Mouse (Mus musculus): Measurements from ENCODE around the gene Dnaja4.

DNA sequence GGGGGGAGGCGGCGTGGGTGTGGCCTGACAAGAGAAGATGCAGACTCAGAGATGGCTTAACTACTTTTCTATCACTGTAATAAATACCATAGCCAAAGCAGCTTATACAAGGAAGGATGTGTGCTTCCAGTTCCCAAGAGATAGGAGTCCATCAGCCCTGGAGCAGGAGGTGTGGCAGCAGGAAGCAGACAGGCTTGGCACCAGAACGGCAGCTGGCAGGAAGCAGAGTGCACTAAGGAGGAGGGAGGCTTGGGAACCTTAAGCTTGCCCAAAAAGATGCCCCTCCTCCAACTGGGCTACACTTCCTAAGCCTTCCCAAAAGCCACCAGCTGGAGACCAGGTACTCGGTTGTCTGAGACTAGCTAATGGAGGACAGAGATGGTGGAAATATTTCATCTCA lies 15.8 kb upstream of the Dnaja4 start:
- no peak for TF ChIP-seq POLR2A (IDR thresholded peaks at IDR 0.05; ENCODE audit: insufficient read depth, low read depth, low read length)
- no peak for TF ChIP-seq CTCF (IDR thresholded peaks at IDR 0.05; ENCODE audit: insufficient read depth, low read depth, low read length)
